Mouse (Mus musculus) heart, adult 2 months (tissue): ENCODE results near the gene Chpf2. TPM values are rescaled to one million over a fixed set of nuclear protein-coding genes. Genes with fewer than 3 reads are reported as not detected.
A peak's percentile ranks its signal among the peaks of the same experiment; 100 is the strongest.

Source experiments
- DNase-seq, 2 experiments: peaks; one replicate each; pipeline ENCODE4 v3.0.0; 2021
- H3K27ac ChIP-seq: fragments of 200-600 bp; 2 replicates; pipeline ENCODE4 v1.8.1; 2022
- H3K27me3 ChIP-seq: fragments of 200-500 bp; 2 replicates; pipeline ENCODE4 v1.6.1; 2012; ENCODE audit warnings: mild to moderate bottlenecking, low read length, inconsistent platforms, mixed read lengths; ENCODE audit not compliant: control insufficient read depth, insufficient read depth
- H3K36me3 ChIP-seq: fragments of 200-500 bp; 2 replicates; pipeline ENCODE4 v1.6.1; 2012; ENCODE audit warnings: low read length, inconsistent platforms; ENCODE audit not compliant: control insufficient read depth, insufficient read depth
- H3K4me1 ChIP-seq: fragments of 200-500 bp; 2 replicates; pipeline ENCODE4 v1.6.1; 2011; ENCODE audit warnings: low read length; ENCODE audit not compliant: control insufficient read depth, insufficient read depth
- H3K4me3 ChIP-seq: fragments of 200-600 bp; 2 replicates; pipeline ENCODE4 v1.8.1; 2022
- H3K79me2 ChIP-seq: fragments of 200-500 bp; replicated peaks from 2 replicates; pipeline ENCODE4 v1.6.1; 2012; ENCODE audit warnings: mild to moderate bottlenecking, inconsistent platforms, low read length, moderate library complexity, mixed read lengths; ENCODE audit not compliant: control insufficient read depth, insufficient read depth
- H3K9ac ChIP-seq: fragments of 200-500 bp; 2 replicates; pipeline ENCODE4 v1.6.1; 2012; ENCODE audit warnings: low read depth, mild to moderate bottlenecking, control low read depth, inconsistent platforms, low read length, mixed read lengths
- CTCF ChIP-seq: fragments of 200-600 bp; IDR thresholded peaks from 2 replicates; pipeline ENCODE4 v1.8.1; 2022; ENCODE audit warnings: antibody characterized with exemption, mild to moderate bottlenecking, moderate library complexity
- EP300 ChIP-seq: fragments of 200-500 bp; IDR thresholded peaks from 2 replicates; pipeline ENCODE4 v1.6.1; 2011; ENCODE audit warnings: low read depth, low read length, control low read depth; ENCODE audit not compliant: insufficient read depth
- POLR2A ChIP-seq: fragments of 200-500 bp; IDR thresholded peaks from 2 replicates; pipeline ENCODE4 v1.6.1; 2011; ENCODE audit warnings: mild to moderate bottlenecking, low read depth, low read length, control low read depth; ENCODE audit not compliant: insufficient read depth
- WGBS: fragments of 180-500 bp; shearing (Covaris S2); methylation state at CpG from one replicate; pipeline ENCODE4 v1.1.7; 2018; 5-methylcytosine and 5-hydroxymethylcytosine counted together
- intact Hi-C: fragments of 180-260 bp; cut with DNase I; formaldehyde crosslinking; loops from one replicate; pipeline ENCODE4 v1.15.1; 2025
- polyA plus RNA-seq: library from polyadenylated mRNA; depleted of rRNA; stranded (reverse); fragments of >200 nt; gene quantifications from 2 replicates; pipeline ENCODE4 v1.2.3, GENCODE M21; 2012
- total RNA-seq, 2 experiments: library from RNA; stranded (reverse); gene quantifications; 2 replicates each; pipeline ENCODE4 v1.2.3; 2021

Gene Chpf2
- total and polyA plus RNA-seq, 3 experiments: 7.5 to 12.3 (median 9.0) TPM

DNA sequence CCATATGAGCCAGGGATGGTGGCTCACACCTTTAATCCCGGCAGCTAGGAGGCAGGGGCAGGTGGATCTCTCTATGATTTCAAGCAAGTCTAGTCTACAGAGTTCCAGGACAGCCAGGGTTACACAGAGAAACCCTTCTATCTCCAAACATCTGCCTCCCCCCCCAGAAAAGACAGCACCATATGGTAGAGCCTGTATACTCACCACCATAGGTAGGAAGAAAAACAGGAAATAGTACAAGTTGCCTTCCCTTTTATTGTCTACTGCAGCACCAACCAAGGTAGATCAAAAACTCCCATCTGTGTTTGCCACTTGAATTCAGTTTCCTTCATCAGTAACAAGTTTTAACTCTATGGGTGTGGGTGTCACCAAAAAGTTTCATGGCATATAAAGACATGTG lies 10.6 kb upstream of the Chpf2 start:
- no peaks in the 10 kb centered on the region for H3K27me3 ChIP-seq
- H3K36me3 ChIP-seq: no peaks in the 10 kb centered on the region
- H3K27ac ChIP-seq: no peak overlapping the region
- peaks cover 4% of the 10 kb centered on the region for H3K4me1 ChIP-seq
- 78% methylated on average over 1 of the region's 1 CpGs for WGBS
- DNase-seq: no peak
- no peak overlapping the region for H3K4me3 ChIP-seq
- no peak for TF ChIP-seq EP300
- TF ChIP-seq CTCF: no peak
- no peak for TF ChIP-seq POLR2A
- 0 out of 2 replicates have a peak, but pooled peaks cover 2% of the 10 kb centered on the region for H3K79me2 ChIP-seq
- intact Hi-C loops: loop anchor here (2.0 to 5.0 kb wide), 3 partner anchors 27 to 154 kb away; partner anchors contain the start of genes Asb10, Cdk5 and Slc4a2
- no peak overlapping the region for H3K9ac ChIP-seq

DNA sequence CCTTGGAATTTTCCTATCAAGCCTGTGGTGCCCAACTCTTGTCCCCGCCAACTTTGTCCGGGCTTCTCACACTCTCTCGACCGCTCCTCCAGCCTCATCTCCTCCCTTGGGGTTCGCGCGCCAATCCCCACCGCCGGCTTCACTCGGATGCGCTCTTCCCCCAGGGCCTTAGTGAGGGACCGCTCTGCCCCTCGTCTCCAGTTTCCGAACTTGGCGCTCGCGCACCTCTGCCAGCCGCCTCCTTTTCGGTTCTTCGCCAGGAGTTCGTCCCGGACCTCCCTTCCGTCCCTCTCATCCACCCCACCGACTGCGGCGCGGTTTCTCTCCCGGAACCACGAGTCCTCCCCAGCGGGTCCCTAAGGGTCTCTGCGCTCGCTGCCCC lies 9.7 kb upstream of the Chpf2 start:
- intact Hi-C loops: loop anchor here (1.0 to 5.0 kb wide), 4 partner anchors 10 to 154 kb away; partner anchors contain the start of genes Asb10, Cdk5, Chpf2 and Slc4a2
- no peaks in the 10 kb centered on the region for H3K36me3 ChIP-seq
- H3K27me3 ChIP-seq: no peaks in the 10 kb centered on the region
- H3K4me1 ChIP-seq: peaks cover 4% of the 10 kb centered on the region
- 1% methylated on average over 32 of the region's 32 CpGs for WGBS
- peak overlapping the region; percentile 86 for H3K4me3 ChIP-seq
- no peak for DNase-seq
- peak overlapping the region; percentile 83 for H3K27ac ChIP-seq
- peak overlapping the region; percentile 47 for H3K9ac ChIP-seq
- TF ChIP-seq EP300: no peak
- TF ChIP-seq POLR2A: no peak
- no peak for TF ChIP-seq CTCF
- H3K79me2 ChIP-seq: 0 out of 2 replicates have a peak, but pooled peaks cover 2% of the 10 kb centered on the region

DNA sequence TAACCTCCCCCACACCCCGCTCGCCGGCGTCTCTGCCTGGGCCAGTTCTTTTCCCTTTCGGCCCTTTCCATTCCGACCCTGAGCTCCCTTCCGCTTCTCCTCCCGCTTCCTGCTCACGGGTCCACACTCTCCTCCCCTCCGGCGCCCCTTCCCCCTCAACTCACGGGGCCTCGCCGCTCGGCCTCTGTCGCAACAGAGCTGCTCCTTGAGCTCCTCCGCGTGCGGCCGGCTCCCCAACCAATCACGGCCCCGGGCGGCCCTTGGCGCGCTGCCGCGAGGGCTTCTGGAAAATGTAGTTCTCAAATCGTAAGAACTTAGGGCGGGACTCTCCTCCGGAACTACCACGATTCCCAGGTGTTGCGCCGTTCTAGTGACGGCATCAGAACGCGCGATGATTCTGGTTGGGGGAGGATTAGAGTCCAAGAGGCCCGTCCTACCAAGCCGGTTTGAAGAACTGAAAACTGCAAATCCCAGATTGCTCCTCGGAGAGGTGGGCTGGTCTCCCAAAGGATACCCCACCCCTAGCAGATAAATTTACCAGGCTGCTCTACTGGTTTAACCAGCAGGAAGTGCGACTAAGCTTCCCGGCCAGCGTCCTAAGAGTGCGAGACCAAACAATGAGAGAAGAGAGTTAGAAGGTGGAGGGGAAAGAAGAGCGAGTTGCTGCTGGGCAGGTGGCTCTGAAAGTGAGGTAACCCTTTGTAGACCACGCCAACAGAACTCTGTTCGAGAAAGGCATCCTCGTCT lies 9.2 kb upstream of the Chpf2 start, which contains the start of gene Abcf2:
Abcf2 (minus strand) TSS at position 285 of the 747 bp plus-strand sequence.
- Histone ChIP-seq H3K4me3 (peak within 1 kb of the TSS; percentile 86), H3K27me3 (no peaks in the 10 kb centered on the region), H3K79me2 (0 out of 2 replicates have a peak, but pooled peaks cover 2% of the 10 kb centered on the region), H3K36me3 (no peaks in the 10 kb centered on the region), H3K4me1 (peaks cover 4% of the 10 kb centered on the region), H3K27ac (peak within 1 kb of the TSS; percentile 88), H3K9ac (peak within 1 kb of the TSS; percentile 73)
- TF ChIP-seq CTCF (peak; percentile 29), EP300 (peak; percentile 63; the same call in 1 of the 2 replicates), POLR2A (peak; percentile 98)
- intact Hi-C loops: loop anchor here (1.0 to 5.0 kb wide), 4 partner anchors 9 to 155 kb away; partner anchors contain the start of genes Asb10, Cdk5, Chpf2 and Slc4a2
- WGBS: under 1% methylated on average over 48 of the region's 48 CpGs
- DNase-seq: peak; percentile 100

DNA sequence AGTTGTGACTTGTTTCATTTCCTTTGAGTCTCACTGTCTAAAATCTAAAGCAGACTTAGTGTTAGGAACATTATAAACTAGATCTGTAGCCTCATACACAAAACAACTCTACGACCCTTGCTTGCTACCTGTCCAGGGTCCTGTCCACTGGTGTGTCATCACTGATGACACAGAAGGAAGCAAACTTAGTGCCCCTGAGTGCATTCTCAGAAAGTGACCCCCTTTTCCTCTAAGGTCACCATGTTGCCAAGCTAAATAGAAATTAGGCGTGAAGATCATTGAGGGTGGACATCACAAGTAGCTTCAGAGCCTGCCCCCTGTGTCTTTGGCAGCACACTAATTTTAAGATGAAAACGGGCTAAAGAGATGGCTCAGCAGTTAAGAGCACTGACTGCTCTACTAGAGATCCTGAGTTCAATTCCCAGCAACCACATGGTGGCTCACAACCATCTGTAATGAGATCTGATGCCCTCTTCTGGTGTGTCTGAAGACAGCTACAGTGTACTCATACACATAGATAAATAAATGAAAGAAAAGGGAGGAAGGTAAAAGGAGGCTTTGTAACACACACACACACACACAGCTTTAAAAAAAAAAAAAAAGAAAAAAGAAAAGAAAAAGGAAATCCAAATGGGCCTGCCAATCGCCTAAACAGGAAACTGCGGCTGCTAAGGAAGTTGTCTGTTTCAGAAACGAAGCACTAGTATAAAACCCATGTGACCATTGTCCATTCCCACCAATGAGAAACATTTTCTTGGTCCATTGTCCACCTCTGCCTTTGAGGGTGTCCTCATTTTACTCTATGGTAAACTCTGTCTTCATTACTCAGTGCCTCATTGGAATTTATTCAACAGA lies 8.2 kb upstream of the Chpf2 start:
- peaks cover 4% of the 10 kb centered on the region for H3K4me1 ChIP-seq
- intact Hi-C loops: loop anchor here (5.0 kb wide), 2 partner anchors 36 to 156 kb away; partner anchors contain the start of genes Asb10, Cdk5 and Slc4a2

DNA sequence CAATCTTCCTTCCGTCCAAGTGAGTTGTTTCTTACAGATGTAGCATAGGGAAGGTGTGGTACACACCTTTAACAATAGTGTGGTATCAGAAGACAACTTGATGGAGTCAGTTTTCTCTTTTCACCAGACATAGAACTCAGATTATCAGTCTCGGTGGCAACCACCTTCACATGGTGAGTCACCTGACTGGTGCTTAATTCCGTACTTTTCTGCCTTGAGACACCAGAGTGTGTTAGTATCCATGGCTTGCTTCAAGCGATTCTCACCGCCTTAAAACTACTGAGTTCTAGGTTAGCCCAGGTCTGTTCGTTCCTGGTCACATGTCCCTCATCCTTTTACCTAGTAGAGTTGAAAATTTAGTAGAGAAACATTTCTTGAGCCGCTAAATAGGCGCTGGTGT lies 435 bp upstream of the Chpf2 start:
- no peaks in the 10 kb centered on the region for H3K36me3 ChIP-seq
- intact Hi-C loops: loop anchor here (1.0 kb wide), 1 partner anchor 9 kb away; the partner anchor contains the start of gene Abcf2
- H3K4me3 ChIP-seq: peak overlapping the region; percentile 66
- WGBS: 9% methylated on average over 8 of the region's 8 CpGs
- TF ChIP-seq CTCF (no peak), POLR2A (no peak), EP300 (no peak)
- H3K4me1 ChIP-seq: peaks cover 3% of the 10 kb centered on the region
- peak overlapping the region; percentile 84 for H3K9ac ChIP-seq
- peak overlapping the region; percentile 75 for H3K27ac ChIP-seq
- no peak for DNase-seq
- no peaks in the 10 kb centered on the region for H3K79me2 ChIP-seq
- no peaks in the 10 kb centered on the region for H3K27me3 ChIP-seq

More for the DNA sequence above, 8.2 kb upstream of the Chpf2 start:
- no peak for DNase-seq
- Histone ChIP-seq H3K79me2 (0 out of 2 replicates have a peak, but pooled peaks cover 2% of the 10 kb centered on the region), H3K4me3 (peak overlapping the region; percentile 60), H3K27ac (peak overlapping the region; percentile 88), H3K27me3 (no peaks in the 10 kb centered on the region), H3K9ac (peak overlapping the region; percentile 73; the same call in 1 of the 2 replicates), H3K36me3 (no peaks in the 10 kb centered on the region)
- TF ChIP-seq POLR2A (no peak), CTCF (0 out of 2 replicates have a peak, but pooled peaks have one; percentile 9)
- WGBS: 35% methylated on average over 6 of the region's 6 CpGs
